Mouse (Mus musculus): ENCODE results near the gene Il1rap.

- TF ChIP-seq CTCF (IDR thresholded peaks at IDR 0.05; ENCODE audit: low read depth), result no peak
- TF ChIP-seq EP300 (IDR thresholded peaks at IDR 0.05; ENCODE audit: low read depth), result no peak
Observed at GRCm38 (mm10) chr16:26581913-26582376, 441 bp downstream of the Il1rap start.

Measured in liver, embryonic 14.5 days (tissue).